Mouse (Mus musculus) cerebellum, adult 11 months (tissue): ENCODE measurements around the gene Kctd15.
A peak's percentile ranks its signal among the peaks of the same experiment; 100 is the strongest.

ENCODE experiments used
- DNase-seq: peaks from one replicate; pipeline ENCODE4 v3.0.0; 2022

Kctd15 gene

GRCm38 (mm10) chr7:34662227-34662626 lies 5.7 kb upstream of the Kctd15 start:
- no peak for DNase-seq

- no peak for DNase-seq
Measured at GRCm38 (mm10) chr7:34659386-34660085, 3.0 kb upstream of the Kctd15 start.

GRCm38 (mm10) chr7:34655086-34655839 lies 1.3 kb downstream of the Kctd15 start:
- peak; percentile 91 for DNase-seq

- peak; percentile 54 for DNase-seq
Measured at GRCm38 (mm10) chr7:34654441-34655085, 2.0 kb downstream of the Kctd15 start.

- peak; percentile 41 for DNase-seq
Measured at GRCm38 (mm10) chr7:34653731-34654440, 2.6 kb downstream of the Kctd15 start.

GRCm38 (mm10) chr7:34652751-34653502 lies 3.6 kb downstream of the Kctd15 start:
- DNase-seq = peak; percentile 27

- DNase-seq = no peak
Measured at GRCm38 (mm10) chr7:34651381-34651780, 5.2 kb downstream of the Kctd15 start.

GRCm38 (mm10) chr7:34647052-34647451 lies 9.5 kb downstream of the Kctd15 start:
- peak; percentile 36 for DNase-seq

GRCm38 (mm10) chr7:34646144-34646795 lies 10.3 kb downstream of the Kctd15 start:
- DNase-seq = no peak

GRCm38 (mm10) chr7:34645623-34646022 lies 10.9 kb downstream of the Kctd15 start:
- DNase-seq = no peak

- no peak for DNase-seq
Measured at GRCm38 (mm10) chr7:34644591-34644990, 11.9 kb downstream of the Kctd15 start.

GRCm38 (mm10) chr7:34643329-34643728 lies 13.2 kb downstream of the Kctd15 start:
- DNase-seq = no peak

- no peak for DNase-seq
Measured at GRCm38 (mm10) chr7:34641968-34642367, 14.6 kb downstream of the Kctd15 start.

GRCm38 (mm10) chr7:34639798-34640197 lies 16.7 kb downstream of the Kctd15 start:
- DNase-seq = no peak

- DNase-seq = no peak
Measured at GRCm38 (mm10) chr7:34636661-34637060, 19.9 kb downstream of the Kctd15 start.

- no peak for DNase-seq
Measured at GRCm38 (mm10) chr7:34632966-34633742, 23.4 kb downstream of the Kctd15 start.

- DNase-seq = no peak
Measured at GRCm38 (mm10) chr7:34630211-34631085, 26.1 kb downstream of the Kctd15 start.

GRCm38 (mm10) chr7:34629702-34630210 lies 26.8 kb downstream of the Kctd15 start:
- no peak for DNase-seq

GRCm38 (mm10) chr7:34620411-34620810 lies 36.1 kb downstream of the Kctd15 start:
- no peak for DNase-seq
